Mouse (Mus musculus) E14TG2a.4 (cell line): Measurements from ENCODE around the gene Gm10577.
A peak's percentile ranks its signal among the peaks of the same experiment; 100 is the strongest.

ENCODE experiments used
- CTCF ChIP-seq: conservative IDR thresholded peaks from 2 replicates; pipeline ENCODE4 v1.5.1; 2014; ENCODE audit warnings: low read length
- NANOG ChIP-seq: IDR thresholded peaks from 2 replicates; pipeline ENCODE4 v1.6.1; 2014; ENCODE audit warnings: borderline replicate concordance, low read length, mixed read lengths
- POU5F1 ChIP-seq: IDR thresholded peaks from 2 replicates; pipeline ENCODE4 v1.6.1; 2014; ENCODE audit warnings: low read length, borderline replicate concordance

- 0 out of 2 replicates have a peak, but pooled peaks have one; percentile 6 for TF ChIP-seq CTCF
- TF ChIP-seq POU5F1: no peak
- TF ChIP-seq NANOG: no peak
These were observed 17.5 kb downstream of the Gm10577 start for GRCm38 (mm10) chr4:101002961-101003360.
